Mouse (Mus musculus): ENCODE measurements around the gene Fancc. TPM values are rescaled to one million over a fixed set of nuclear protein-coding genes. Genes with fewer than 3 reads are reported as not detected.

The Fancc gene
- polyA plus RNA-seq, 1 experiment from 2014 or later = 5.2 TPM

GRCm38 (mm10) chr13:63524061-63524460, 27.0 kb upstream of the Fancc start:
- H3K9ac ChIP-seq (replicated peaks) = no peak overlapping the region
- no peak overlapping the region for H3K27ac ChIP-seq (ENCODE audit: low read depth)
- no peaks in the 10 kb centered on the region for H3K27me3 ChIP-seq (ENCODE audit: insufficient read depth, low read length)
- 86% methylated on average over 2 of the region's 2 CpGs for WGBS (ENCODE audit: insufficient replicate concordance)
- DNase-seq (no peak), ATAC-seq (no peak)
- peaks cover 9% of the 10 kb centered on the region; the same call in 1 of the 2 replicates for H3K4me1 ChIP-seq (ENCODE audit: insufficient read depth)
- peaks cover 57% of the 10 kb centered on the region for H3K36me3 ChIP-seq (replicated peaks; ENCODE audit: insufficient read depth, low read length)
- TF ChIP-seq EP300 (IDR thresholded peaks at IDR 0.05; ENCODE audit: low read depth) (no peak), CTCF (IDR thresholded peaks at IDR 0.05; ENCODE audit: low read depth) (no peak)
- no peaks in the 10 kb centered on the region for H3K9me3 ChIP-seq (ENCODE audit: low read length)
- no peak overlapping the region for H3K4me3 ChIP-seq (ENCODE audit: low read depth, low read length)
- H3K4me2 ChIP-seq (ENCODE audit: low read depth, low read length) = no peak overlapping the region

- Histone ChIP-seq H3K27ac (ENCODE audit: low read depth) (no peak overlapping the region), H3K9me3 (ENCODE audit: low read length) (no peaks in the 10 kb centered on the region), H3K36me3 (replicated peaks; ENCODE audit: insufficient read depth, low read length) (peaks cover 70% of the 10 kb centered on the region), H3K27me3 (ENCODE audit: insufficient read depth, low read length) (no peaks in the 10 kb centered on the region), H3K4me3 (ENCODE audit: low read depth, low read length) (no peak overlapping the region), H3K4me2 (ENCODE audit: low read depth, low read length) (no peak overlapping the region), H3K4me1 (ENCODE audit: insufficient read depth) (peaks cover under 1% of the 10 kb centered on the region; the same call in 1 of the 2 replicates), H3K9ac (replicated peaks) (no peak overlapping the region)
- 74% methylated on average over 10 of the region's 10 CpGs for WGBS (ENCODE audit: insufficient replicate concordance)
- ATAC-seq (no peak), DNase-seq (no peak)
- TF ChIP-seq CTCF (IDR thresholded peaks at IDR 0.05; ENCODE audit: low read depth) (no peak), EP300 (IDR thresholded peaks at IDR 0.05; ENCODE audit: low read depth) (no peak)
These were observed 25.8 kb upstream of the Fancc start for GRCm38 (mm10) chr13:63522832-63523231.

DNA sequence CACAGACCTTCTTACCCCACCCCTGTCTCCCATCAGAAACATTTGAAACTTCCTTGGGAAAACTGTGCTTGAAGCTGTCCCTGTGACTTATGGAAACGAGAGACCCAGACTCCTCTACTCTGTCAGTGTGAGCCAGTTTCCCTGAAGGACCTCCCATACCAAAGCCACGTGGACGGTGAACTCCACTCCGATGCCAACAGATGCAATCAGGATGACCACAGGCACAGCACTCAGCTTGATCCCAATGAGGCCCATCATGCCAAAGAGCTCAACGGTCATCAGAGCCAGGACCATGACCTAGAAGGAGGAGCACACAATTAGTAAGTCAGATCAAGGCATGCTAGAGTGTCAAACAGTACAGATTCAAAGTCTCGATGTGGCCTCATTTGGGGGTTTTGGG, 23.0 kb upstream of the Fancc start:
- WGBS (ENCODE audit: insufficient replicate concordance) = 88% methylated on average over 6 of the region's 6 CpGs
- Histone ChIP-seq H3K4me1 (ENCODE audit: insufficient read depth) (no peaks in the 10 kb centered on the region), H3K4me3 (ENCODE audit: low read depth, low read length) (no peak overlapping the region), H3K4me2 (ENCODE audit: low read depth, low read length) (no peak overlapping the region), H3K27me3 (ENCODE audit: insufficient read depth, low read length) (no peaks in the 10 kb centered on the region), H3K27ac (ENCODE audit: low read depth) (no peak overlapping the region), H3K36me3 (replicated peaks; ENCODE audit: insufficient read depth, low read length) (peaks cover 71% of the 10 kb centered on the region), H3K9me3 (ENCODE audit: low read length) (no peaks in the 10 kb centered on the region), H3K9ac (replicated peaks) (no peak overlapping the region)
- DNase-seq (no peak), ATAC-seq (no peak)
- no peak for TF ChIP-seq EP300 (IDR thresholded peaks at IDR 0.05; ENCODE audit: low read depth)
- TF ChIP-seq CTCF (IDR thresholded peaks at IDR 0.05; ENCODE audit: low read depth) = no peak

DNA sequence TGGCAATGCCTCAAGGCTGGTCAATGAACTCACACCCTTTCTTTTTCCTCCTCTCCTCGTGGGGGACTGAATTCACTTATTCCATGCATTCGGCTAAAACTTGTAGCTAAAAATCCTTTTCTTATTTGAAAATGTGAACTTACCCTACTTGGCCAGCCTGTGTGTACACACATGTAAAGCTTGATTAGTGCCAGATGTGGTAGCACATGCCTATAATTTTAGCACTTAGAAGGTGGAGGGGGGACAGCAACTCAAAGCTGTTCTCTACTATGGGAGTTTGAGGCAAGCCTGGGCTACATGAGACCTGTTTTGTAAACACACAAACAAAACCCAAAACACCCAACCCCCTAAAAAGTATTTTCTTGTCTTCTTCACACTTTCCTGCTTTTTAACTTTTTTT, 19.5 kb upstream of the Fancc start:
- 87% methylated on average over 2 of the region's 2 CpGs for WGBS (ENCODE audit: insufficient replicate concordance)
- no peak for TF ChIP-seq EP300 (IDR thresholded peaks at IDR 0.05; ENCODE audit: low read depth)
- no peak for TF ChIP-seq CTCF (IDR thresholded peaks at IDR 0.05; ENCODE audit: low read depth)
- H3K9me3 ChIP-seq (ENCODE audit: low read length) = no peaks in the 10 kb centered on the region
- H3K36me3 ChIP-seq (replicated peaks; ENCODE audit: insufficient read depth, low read length) = peaks cover 68% of the 10 kb centered on the region
- ATAC-seq (no peak), DNase-seq (no peak)
- no peaks in the 10 kb centered on the region for H3K27me3 ChIP-seq (ENCODE audit: insufficient read depth, low read length)
- no peak overlapping the region for H3K9ac ChIP-seq (replicated peaks)
- H3K4me3 ChIP-seq (ENCODE audit: low read depth, low read length) = no peak overlapping the region
- H3K27ac ChIP-seq (ENCODE audit: low read depth) = no peak overlapping the region
- H3K4me1 ChIP-seq (ENCODE audit: insufficient read depth) = no peaks in the 10 kb centered on the region
- H3K4me2 ChIP-seq (ENCODE audit: low read depth, low read length) = no peak overlapping the region

DNA sequence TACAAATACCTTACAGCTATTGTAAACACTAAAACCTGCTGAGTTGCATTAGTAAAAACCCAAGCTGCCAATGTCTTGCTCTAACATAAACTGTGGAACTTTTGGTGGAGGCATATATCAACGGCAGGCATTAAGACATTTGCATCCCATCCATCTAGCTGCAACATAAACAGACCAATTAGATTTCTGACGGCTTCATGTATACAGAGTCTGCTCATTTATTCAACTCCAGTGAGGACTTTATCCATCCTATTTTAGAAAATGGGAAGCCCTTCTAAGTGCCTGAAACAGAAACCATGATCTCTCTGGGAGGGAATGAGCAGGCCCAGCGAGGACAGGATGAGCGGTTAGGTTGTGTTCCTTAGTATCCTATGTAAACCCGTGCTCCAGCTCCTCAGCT, 18.5 kb upstream of the Fancc start:
- H3K36me3 ChIP-seq (replicated peaks; ENCODE audit: insufficient read depth, low read length) = peaks cover 71% of the 10 kb centered on the region
- H3K27me3 ChIP-seq (ENCODE audit: insufficient read depth, low read length) = no peaks in the 10 kb centered on the region
- no peak overlapping the region for H3K27ac ChIP-seq (ENCODE audit: low read depth)
- TF ChIP-seq CTCF (IDR thresholded peaks at IDR 0.05; ENCODE audit: low read depth) (no peak), EP300 (IDR thresholded peaks at IDR 0.05; ENCODE audit: low read depth) (no peak)
- no peak overlapping the region for H3K4me3 ChIP-seq (ENCODE audit: low read depth, low read length)
- ATAC-seq = no peak
- no peak for DNase-seq
- H3K9ac ChIP-seq (replicated peaks) = no peak overlapping the region
- 79% methylated on average over 5 of the region's 5 CpGs for WGBS (ENCODE audit: insufficient replicate concordance)
- no peaks in the 10 kb centered on the region for H3K4me1 ChIP-seq (ENCODE audit: insufficient read depth)
- H3K4me2 ChIP-seq (ENCODE audit: low read depth, low read length) = no peak overlapping the region
- no peaks in the 10 kb centered on the region for H3K9me3 ChIP-seq (ENCODE audit: low read length)

- Histone ChIP-seq H3K36me3 (replicated peaks; ENCODE audit: insufficient read depth, low read length) (peaks cover 68% of the 10 kb centered on the region), H3K4me2 (ENCODE audit: low read depth, low read length) (no peak overlapping the region), H3K27ac (ENCODE audit: low read depth) (no peak overlapping the region), H3K9ac (replicated peaks) (no peak overlapping the region), H3K9me3 (ENCODE audit: low read length) (no peaks in the 10 kb centered on the region), H3K4me1 (ENCODE audit: insufficient read depth) (no peaks in the 10 kb centered on the region), H3K4me3 (ENCODE audit: low read depth, low read length) (no peak overlapping the region), H3K27me3 (ENCODE audit: insufficient read depth, low read length) (no peaks in the 10 kb centered on the region)
- DNase-seq = no peak
- no peak for TF ChIP-seq CTCF (IDR thresholded peaks at IDR 0.05; ENCODE audit: low read depth)
- TF ChIP-seq EP300 (IDR thresholded peaks at IDR 0.05; ENCODE audit: low read depth) = no peak
- 88% methylated on average over 8 of the region's 8 CpGs for WGBS (ENCODE audit: insufficient replicate concordance)
- ATAC-seq = no peak
These were observed 17.9 kb upstream of the Fancc start for GRCm38 (mm10) chr13:63514931-63515360.
